ENCODE assay signal across 40 mouse cellular contexts in the genomic region with DNA sequence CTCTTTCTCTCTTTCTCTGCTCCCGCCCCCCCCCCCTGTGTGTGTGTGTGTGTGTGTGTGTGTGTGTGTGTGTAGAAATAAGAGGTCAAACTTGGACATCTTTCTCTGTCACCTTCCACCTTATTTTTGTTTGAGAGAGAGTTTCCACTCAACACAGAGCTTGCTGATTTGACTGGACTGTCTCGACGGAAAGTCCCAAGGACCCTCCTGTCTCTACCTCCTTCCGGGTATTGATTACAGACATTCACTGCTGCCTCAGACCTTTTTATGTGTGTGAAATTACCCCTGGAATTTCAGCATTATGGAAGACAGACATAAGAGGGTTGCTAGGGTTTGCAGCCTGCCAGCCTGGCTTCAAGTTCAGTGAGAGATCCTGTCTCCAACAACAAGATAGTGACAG. TPM values are rescaled to one million over a fixed set of nuclear protein-coding genes. Genes with fewer than 3 reads are reported as not detected.
A peak's percentile ranks its signal among the peaks of the same experiment; 100 is the strongest.
DNase-seq lines count a peak whose midpoint lies in the region; ATAC-seq lines count a peak whose summit lies in the region.
"Had no signal": no experiment of that assay in that cellular context is flagged by ENCODE, and none has a peak within 500 bp of the region (broad histone marks: within the 10 kb centered on the region; RNA-seq: fewer than 3 reads in every experiment).

No protein-coding gene starts in this region.

- no peak overlapping the region for H3K4me2 ChIP-seq in forebrain, embryonic 12.5 days
- H3K4me2 ChIP-seq in forebrain, embryonic 13.5 days: no peak overlapping the region
- H3K4me2 ChIP-seq in midbrain, embryonic 13.5 days (replicated peaks): no peak overlapping the region
- no peak overlapping the region for H3K4me2 ChIP-seq in midbrain, embryonic 11.5 days
- no peak overlapping the region for H3K4me2 ChIP-seq in neural tube, embryonic 12.5 days (replicated peaks)
- H3K4me2 ChIP-seq: embryonic facial prominence, embryonic 15.5 days; heart, embryonic 11.5 days; kidney, embryonic 15.5 days; limb, embryonic 13.5 days; liver, embryonic 11.5 days; lung, embryonic 15.5 days; midbrain, embryonic 15.5 days had no signal

- H3K9ac ChIP-seq in forebrain, embryonic 12.5 days: no peak overlapping the region
- no peak overlapping the region for H3K9ac ChIP-seq in forebrain, embryonic 13.5 days
- no peak overlapping the region for H3K9ac ChIP-seq in midbrain, embryonic 13.5 days (replicated peaks)
- no peak overlapping the region for H3K9ac ChIP-seq in midbrain, embryonic 11.5 days (ENCODE audit: low read length)
- H3K9ac ChIP-seq in neural tube, embryonic 12.5 days: no peak overlapping the region
- H3K9ac ChIP-seq: embryonic facial prominence, embryonic 15.5 days; kidney, embryonic 15.5 days; limb, embryonic 13.5 days; lung, embryonic 15.5 days; midbrain, embryonic 15.5 days had no signal

- H3K9me3 ChIP-seq in forebrain, embryonic 12.5 days: no peaks in the 10 kb centered on the region
- no peaks in the 10 kb centered on the region for H3K9me3 ChIP-seq in forebrain, embryonic 13.5 days (replicated peaks)
- H3K9me3 ChIP-seq in midbrain, embryonic 13.5 days: no peaks in the 10 kb centered on the region
- H3K9me3 ChIP-seq in midbrain, embryonic 11.5 days (ENCODE audit: control insufficient read depth, low read length): no peaks in the 10 kb centered on the region
- no peaks in the 10 kb centered on the region for H3K9me3 ChIP-seq in neural tube, embryonic 12.5 days
- H3K9me3 ChIP-seq: embryonic facial prominence, embryonic 15.5 days; kidney, embryonic 15.5 days; limb, embryonic 13.5 days; lung, embryonic 15.5 days; midbrain, embryonic 15.5 days had no signal

- H3K4me1 ChIP-seq in forebrain, embryonic 12.5 days: no peaks in the 10 kb centered on the region
- no peaks in the 10 kb centered on the region for H3K4me1 ChIP-seq in forebrain, embryonic 13.5 days
- H3K4me1 ChIP-seq in midbrain, embryonic 13.5 days (replicated peaks): peaks cover 3% of the 10 kb centered on the region; the same call in 1 of the 2 replicates
- H3K4me1 ChIP-seq in midbrain, embryonic 11.5 days (ENCODE audit: control insufficient read depth, insufficient read depth, low read length): no peaks in the 10 kb centered on the region
- H3K4me1 ChIP-seq in neural tube, embryonic 12.5 days: peaks cover 13% of the 10 kb centered on the region
- H3K4me1 ChIP-seq: embryonic facial prominence, embryonic 15.5 days; lung, embryonic 15.5 days; midbrain, embryonic 15.5 days had no signal

- no peaks in the 10 kb centered on the region for H3K27me3 ChIP-seq in forebrain, embryonic 12.5 days
- no peaks in the 10 kb centered on the region for H3K27me3 ChIP-seq in forebrain, embryonic 13.5 days
- no peaks in the 10 kb centered on the region for H3K27me3 ChIP-seq in midbrain, embryonic 13.5 days
- H3K27me3 ChIP-seq in midbrain, embryonic 11.5 days (ENCODE audit: control insufficient read depth, insufficient read depth, low read length): no peaks in the 10 kb centered on the region
- no peaks in the 10 kb centered on the region for H3K27me3 ChIP-seq in neural tube, embryonic 12.5 days (replicated peaks)
- H3K27me3 ChIP-seq: embryonic facial prominence, embryonic 15.5 days; kidney, embryonic 15.5 days; lung, embryonic 15.5 days; midbrain, embryonic 15.5 days had no signal

- no peak for ATAC-seq in forebrain, embryonic 12.5 days (ENCODE audit: low FRiP score)
- ATAC-seq in forebrain, embryonic 13.5 days: no peak
- ATAC-seq in midbrain, embryonic 13.5 days: no peak
- no peak for ATAC-seq in midbrain, embryonic 11.5 days (ENCODE audit: low FRiP score)
- no peak for ATAC-seq in neural tube, embryonic 12.5 days (ENCODE audit: low FRiP score, low read depth)
- no peak for ATAC-seq in megakaryocyte-erythroid progenitor cell, adult 5-6 weeks (replicated peaks; ENCODE audit: low FRiP score, low TSS enrichment, poor library complexity, severe bottlenecking)
- ATAC-seq: forebrain, embryonic 14.5 days; midbrain, embryonic 15.5 days; Patski had no signal

- H3K4me3 ChIP-seq in forebrain, embryonic 12.5 days (replicated peaks): no peak overlapping the region
- H3K4me3 ChIP-seq in forebrain, embryonic 13.5 days: no peak overlapping the region
- H3K4me3 ChIP-seq in midbrain, embryonic 13.5 days (replicated peaks): no peak overlapping the region
- no peak overlapping the region for H3K4me3 ChIP-seq in midbrain, embryonic 11.5 days (ENCODE audit: low read depth, low read length)
- H3K4me3 ChIP-seq in neural tube, embryonic 12.5 days: no peak overlapping the region
- H3K4me3 ChIP-seq: embryonic facial prominence, embryonic 15.5 days; kidney, embryonic 15.5 days; layer of hippocampus, adult 2 months; left cerebral cortex, adult 2 months; limb, embryonic 13.5 days; lung, embryonic 15.5 days; midbrain, embryonic 15.5 days had no signal

- no peaks in the 10 kb centered on the region for H3K36me3 ChIP-seq in forebrain, embryonic 12.5 days (replicated peaks)
- H3K36me3 ChIP-seq in forebrain, embryonic 13.5 days (ENCODE audit: poor library complexity, severe bottlenecking): no peaks in the 10 kb centered on the region
- H3K36me3 ChIP-seq in midbrain, embryonic 13.5 days: no peaks in the 10 kb centered on the region
- no peaks in the 10 kb centered on the region for H3K36me3 ChIP-seq in midbrain, embryonic 11.5 days (ENCODE audit: control insufficient read depth, insufficient read depth, low read length)
- no peaks in the 10 kb centered on the region for H3K36me3 ChIP-seq in neural tube, embryonic 12.5 days
- H3K36me3 ChIP-seq: embryonic facial prominence, embryonic 15.5 days; kidney, embryonic 15.5 days; limb, embryonic 13.5 days; lung, embryonic 15.5 days; midbrain, embryonic 15.5 days had no signal

- 0 out of 2 replicates have a peak overlapping the region, but pooled peaks have one; percentile 33 for H3K27ac ChIP-seq in forebrain, embryonic 12.5 days
- no peak overlapping the region for H3K27ac ChIP-seq in forebrain, embryonic 13.5 days
- H3K27ac ChIP-seq in midbrain, embryonic 13.5 days: peak overlapping the region; percentile 21; the same call in 1 of the 2 replicates
- no peak overlapping the region for H3K27ac ChIP-seq in midbrain, embryonic 11.5 days (ENCODE audit: low read depth, low read length)
- peak overlapping the region; percentile 64 for H3K27ac ChIP-seq in neural tube, embryonic 12.5 days
- H3K27ac ChIP-seq: embryonic facial prominence, embryonic 15.5 days; kidney, embryonic 15.5 days; layer of hippocampus, adult 2 months; left cerebral cortex, adult 2 months; limb, embryonic 13.5 days; lung, embryonic 15.5 days; midbrain, embryonic 15.5 days had no signal

- 97% methylated on average over 3 of the region's 4 CpGs for WGBS in forebrain, embryonic 12.5 days
- WGBS in forebrain, embryonic 13.5 days: 95% methylated on average over 3 of the region's 4 CpGs
- 74% methylated on average over 4 of the region's 4 CpGs for WGBS in midbrain, embryonic 13.5 days
- 94% methylated on average over 3 of the region's 4 CpGs for WGBS in midbrain, embryonic 11.5 days
- WGBS in neural tube, embryonic 12.5 days: 72% methylated on average over 3 of the region's 4 CpGs

- DNase-seq in midbrain, embryonic 11.5 days (ENCODE audit: low spot score, missing footprints): no peak
- no peak for DNase-seq in kidney, postnatal 36 days
- DNase-seq: adrenal gland, postnatal 10 days; cerebellum, adult 11-12 months; cerebellum, postnatal 10 days; gastrocnemius, postnatal 14 days; heart, adult 11 months; heart, postnatal 4 days; kidney, adult 18-20 months; kidney, postnatal 25 days; right cerebral cortex, adult 18-20 months; spleen, adult 18-20 months; thymus, adult 18-20 months; thymus, postnatal 25 days had no signal

RNA-seq across cellular contexts. Expression of a gene that starts 7.1 kb away (rescaled TPM):
- polyA plus RNA-seq in forebrain, embryonic 12.5 days (2016; fragmentation: Nextera tagmentation; extraction: Ambion mirVana): not detected in 2 replicates
- polyA plus RNA-seq in forebrain, embryonic 13.5 days (2015; fragmentation: Nextera tagmentation; extraction: Ambion mirVana): not detected in 2 replicates
- polyA plus RNA-seq in midbrain, embryonic 13.5 days (2015; fragmentation: Nextera tagmentation; extraction: Ambion mirVana): not detected in 2 replicates
- polyA plus RNA-seq in midbrain, embryonic 11.5 days (2014; fragmentation: Nextera tagmentation; extraction: Ambion mirVana): not detected in 2 replicates
- polyA plus RNA-seq in neural tube, embryonic 12.5 days (2016; fragmentation: Nextera tagmentation; extraction: Ambion mirVana): not detected in 2 replicates
- total RNA-seq in megakaryocyte-erythroid progenitor cell, adult 5-6 weeks (2014; fragmentation: Nextera tagmentation): not detected in 2 replicates
- total RNA-seq in megakaryocyte-erythroid progenitor cell, adult 5-6 weeks (2017): not detected in 2 replicates
- total RNA-seq: adrenal gland, postnatal 10 days; common myeloid progenitor, adult 5-6 weeks; gastrocnemius, postnatal 14 days; heart, postnatal 4 days; layer of hippocampus, adult 2 months; layer of hippocampus, postnatal 14 days; left cerebral cortex, adult 2 months; left cerebral cortex, postnatal 25 days; megakaryocyte progenitor cell, adult 5-6 weeks; MEL; neutrophil, adult 5-6 weeks had no signal
- polyA plus RNA-seq: embryonic facial prominence, embryonic 15.5 days; forebrain, embryonic 14.5 days; heart, embryonic 11.5 days; heart, embryonic 16.5 days; intestine, embryonic 14.5 days; kidney, embryonic 15.5 days; limb, embryonic 13.5 days; liver, embryonic 11.5 days; liver, embryonic 16.5 days; lung, embryonic 15.5 days; midbrain, embryonic 15.5 days; Patski; stomach, embryonic 16.5 days had no signal

RNA-seq across cellular contexts. Expression of a gene that starts 11.3 kb away (rescaled TPM):
- polyA plus RNA-seq in forebrain, embryonic 12.5 days (2016; fragmentation: Nextera tagmentation; extraction: Ambion mirVana): 58.7 and 64.2 TPM in 2 replicates
- 32.3 and 38.1 TPM in 2 replicates for polyA plus RNA-seq in forebrain, embryonic 13.5 days (2015; fragmentation: Nextera tagmentation; extraction: Ambion mirVana)
- 38.9 and 40.9 TPM in 2 replicates for polyA plus RNA-seq in midbrain, embryonic 13.5 days (2015; fragmentation: Nextera tagmentation; extraction: Ambion mirVana)
- 44.4 and 49.4 TPM in 2 replicates for polyA plus RNA-seq in midbrain, embryonic 11.5 days (2014; fragmentation: Nextera tagmentation; extraction: Ambion mirVana)
- 60.0 and 62.4 TPM in 2 replicates for polyA plus RNA-seq in neural tube, embryonic 12.5 days (2016; fragmentation: Nextera tagmentation; extraction: Ambion mirVana)
- total RNA-seq in megakaryocyte-erythroid progenitor cell, adult 5-6 weeks (2014; fragmentation: Nextera tagmentation): 0.79 and 1.2 TPM in 2 replicates
- total RNA-seq in megakaryocyte-erythroid progenitor cell, adult 5-6 weeks (2017): 0.19 and 0.23 TPM in 2 replicates

RNA-seq across cellular contexts. Expression of a gene that starts 16.6 kb away (rescaled TPM):
- 0.74 and 2.1 TPM in 2 replicates for polyA plus RNA-seq in forebrain, embryonic 12.5 days (2016; fragmentation: Nextera tagmentation; extraction: Ambion mirVana)
- polyA plus RNA-seq in forebrain, embryonic 13.5 days (2015; fragmentation: Nextera tagmentation; extraction: Ambion mirVana): 1.3 and 2.1 TPM in 2 replicates
- polyA plus RNA-seq in midbrain, embryonic 13.5 days (2015; fragmentation: Nextera tagmentation; extraction: Ambion mirVana): 2.0 and 3.7 TPM in 2 replicates
- 3.3 and 3.5 TPM in 2 replicates for polyA plus RNA-seq in midbrain, embryonic 11.5 days (2014; fragmentation: Nextera tagmentation; extraction: Ambion mirVana)
- polyA plus RNA-seq in neural tube, embryonic 12.5 days (2016; fragmentation: Nextera tagmentation; extraction: Ambion mirVana): 1.4 and 1.6 TPM in 2 replicates
- not detected in 2 replicates for total RNA-seq in megakaryocyte-erythroid progenitor cell, adult 5-6 weeks (2014; fragmentation: Nextera tagmentation)
- not detected in 2 replicates for total RNA-seq in megakaryocyte-erythroid progenitor cell, adult 5-6 weeks (2017)
- total RNA-seq: common myeloid progenitor, adult 5-6 weeks; layer of hippocampus, adult 2 months; MEL; neutrophil, adult 5-6 weeks had no signal
- polyA plus RNA-seq: Patski had no signal

Comparison
In these comparisons a context has a peak if more than half of its experiments do, and no peak if none do; other contexts are left out.
1. H3K27ac ChIP-seq: peak in forebrain, embryonic 12.5 days (single experiment), midbrain, embryonic 13.5 days (single experiment) and neural tube, embryonic 12.5 days (single experiment); none in forebrain, embryonic 13.5 days (single experiment) and midbrain, embryonic 11.5 days (single experiment).